Mouse (Mus musculus) forebrain, embryonic 10.5 days (tissue): ENCODE measurements around the gene Kifc3. TPM values are rescaled to one million over a fixed set of nuclear protein-coding genes. Genes with fewer than 3 reads are reported as not detected.

ENCODE experiments used
- DNase-seq: peaks from one replicate; pipeline ENCODE4 v3.0.0-alpha.2; 2017; ENCODE audit warnings: low spot score; ENCODE audit errors: extremely low spot score
- H3K27ac ChIP-seq: fragments of 300-500 bp; sonication (generic); 2 replicates; pipeline ENCODE4 v1.5.1; 2016; ENCODE audit warnings: mild to moderate bottlenecking
- H3K27me3 ChIP-seq: fragments of 300-500 bp; sonication (generic); 2 replicates; pipeline ENCODE4 v1.6.1; 2016; ENCODE audit warnings: mild to moderate bottlenecking; ENCODE audit not compliant: poor library complexity, severe bottlenecking
- H3K36me3 ChIP-seq: fragments of 300-500 bp; sonication (generic); replicated peaks from 2 replicates; pipeline ENCODE4 v1.6.1; 2016; ENCODE audit warnings: mild to moderate bottlenecking, moderate library complexity
- H3K4me1 ChIP-seq: fragments of 300-500 bp; sonication (generic); 2 replicates; pipeline ENCODE4 v1.6.1; 2016
- H3K4me3 ChIP-seq: fragments of 300-500 bp; sonication (generic); 2 replicates; pipeline ENCODE4 v1.5.1; 2016; ENCODE audit warnings: mild to moderate bottlenecking, moderate library complexity
- H3K9me3 ChIP-seq: fragments of 300-500 bp; sonication (generic); 2 replicates; pipeline ENCODE4 v1.6.1; 2016; ENCODE audit warnings: mild to moderate bottlenecking, moderate library complexity
- WGBS: fragments of 180-500 bp; shearing (Covaris S2); methylation state at CpG from one replicate; pipeline ENCODE4 v1.1.7; 2016; 5-methylcytosine and 5-hydroxymethylcytosine counted together
- polyA plus RNA-seq: library from polyadenylated mRNA; unstranded; fragments of >200 nt; fragmentation: Nextera tagmentation; extraction: Ambion mirVana; gene quantifications from 2 replicates; pipeline ENCODE4 v1.2.1, GENCODE M21; 2016

The Kifc3 gene
- polyA plus RNA-seq, 1 experiment from 2014 or later, result 4.4 TPM

GRCm38 (mm10) chr8:95223969-95224368 is 21.4 kb upstream of the Kifc3 start:
- H3K27ac ChIP-seq, result no peak overlapping the region
- DNase-seq, result no peak

DNA sequence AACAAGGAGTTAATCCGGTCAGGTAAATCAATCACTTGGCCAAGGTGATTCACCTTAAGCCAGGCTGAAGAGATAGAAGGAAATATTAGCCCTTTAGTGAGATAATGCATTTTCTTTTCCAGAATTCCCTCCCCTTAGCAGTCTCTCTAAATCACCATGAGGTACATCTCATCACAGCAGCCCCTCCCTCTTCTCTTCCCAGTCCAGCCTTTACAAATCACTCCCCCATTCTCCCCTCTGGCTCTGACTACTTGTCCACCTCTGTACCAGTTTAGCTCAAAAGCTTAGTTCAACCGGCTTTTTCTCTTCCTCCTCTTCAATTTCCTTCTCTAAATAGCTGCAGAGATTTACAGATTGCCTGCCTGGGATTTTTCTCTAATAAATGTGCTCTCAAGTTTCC is 18.4 kb upstream of the Kifc3 start:
- DNase-seq, result no peak
- H3K4me1 ChIP-seq, result peaks cover 8% of the 10 kb centered on the region; the same call in 1 of the 2 replicates
- H3K4me3 ChIP-seq, result no peak overlapping the region
- H3K9me3 ChIP-seq, result no peaks in the 10 kb centered on the region
- no peak overlapping the region for H3K27ac ChIP-seq
- H3K36me3 ChIP-seq, result no peaks in the 10 kb centered on the region
- 46% methylated on average over 2 of the region's 2 CpGs for WGBS
- no peaks in the 10 kb centered on the region for H3K27me3 ChIP-seq

More at GRCm38 (mm10) chr8:95223969-95224368, 21.4 kb upstream of the Kifc3 start:
- WGBS, result 90% methylated on average over 5 of the region's 5 CpGs
- no peak overlapping the region for H3K4me3 ChIP-seq
- H3K36me3 ChIP-seq, result no peaks in the 10 kb centered on the region
- peaks cover 15% of the 10 kb centered on the region; the same call in 1 of the 2 replicates for H3K4me1 ChIP-seq
- H3K9me3 ChIP-seq, result no peaks in the 10 kb centered on the region
- no peaks in the 10 kb centered on the region for H3K27me3 ChIP-seq

DNA sequence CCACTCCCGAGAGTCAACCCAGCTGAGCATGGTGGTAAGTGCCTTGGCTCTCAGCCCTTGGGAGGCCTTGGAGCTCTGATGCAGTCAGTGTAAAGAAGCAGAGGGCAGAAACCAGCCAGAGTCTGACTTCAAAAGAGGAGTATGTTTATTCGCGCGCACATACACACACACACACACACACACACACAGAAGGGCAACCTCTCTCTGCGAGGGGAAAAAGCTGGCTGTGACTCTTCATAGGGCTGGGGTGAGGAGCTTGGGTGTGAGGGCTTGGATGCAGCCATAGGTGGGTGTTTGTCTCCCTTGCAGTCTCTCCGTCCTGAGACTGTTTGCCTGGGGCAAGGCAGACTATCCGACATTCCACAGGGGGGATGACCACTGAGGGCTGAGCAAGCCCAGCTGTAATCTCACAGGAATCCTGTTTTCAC is 18.0 kb upstream of the Kifc3 start:
- no peak overlapping the region for H3K27ac ChIP-seq
- 59% methylated on average over 7 of the region's 7 CpGs for WGBS

DNA sequence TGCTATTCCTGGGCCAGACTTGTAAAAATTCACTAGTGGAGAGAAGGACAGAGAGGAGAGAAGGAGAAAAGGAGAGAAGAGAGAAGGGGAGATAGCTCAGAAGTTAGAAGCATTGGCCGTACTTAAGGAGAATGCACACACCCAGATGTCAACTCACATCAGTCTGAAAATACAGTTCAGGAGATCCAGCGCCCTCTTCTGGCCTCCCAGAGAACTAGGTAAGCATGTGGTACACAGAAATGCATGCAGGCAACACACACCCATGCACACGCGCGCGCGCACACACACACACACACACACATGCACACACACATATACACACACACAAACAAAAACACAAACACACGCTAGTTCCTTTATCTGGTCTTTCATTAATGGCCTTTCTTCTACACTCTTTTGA is 17.0 kb upstream of the Kifc3 start:
- WGBS, result 90% methylated on average over 8 of the region's 8 CpGs
- Histone ChIP-seq H3K4me3 (no peak overlapping the region), H3K27me3 (no peaks in the 10 kb centered on the region), H3K27ac (no peak overlapping the region), H3K9me3 (no peaks in the 10 kb centered on the region), H3K36me3 (no peaks in the 10 kb centered on the region), H3K4me1 (peaks cover 8% of the 10 kb centered on the region; the same call in 1 of the 2 replicates)
- DNase-seq, result no peak

More for the DNA sequence above, 18.0 kb upstream of the Kifc3 start:
- H3K9me3 ChIP-seq, result no peaks in the 10 kb centered on the region
- no peaks in the 10 kb centered on the region for H3K27me3 ChIP-seq
- H3K36me3 ChIP-seq, result no peaks in the 10 kb centered on the region
- H3K4me3 ChIP-seq, result no peak overlapping the region
- H3K4me1 ChIP-seq, result peaks cover 8% of the 10 kb centered on the region; the same call in 1 of the 2 replicates
- DNase-seq, result no peak

DNA sequence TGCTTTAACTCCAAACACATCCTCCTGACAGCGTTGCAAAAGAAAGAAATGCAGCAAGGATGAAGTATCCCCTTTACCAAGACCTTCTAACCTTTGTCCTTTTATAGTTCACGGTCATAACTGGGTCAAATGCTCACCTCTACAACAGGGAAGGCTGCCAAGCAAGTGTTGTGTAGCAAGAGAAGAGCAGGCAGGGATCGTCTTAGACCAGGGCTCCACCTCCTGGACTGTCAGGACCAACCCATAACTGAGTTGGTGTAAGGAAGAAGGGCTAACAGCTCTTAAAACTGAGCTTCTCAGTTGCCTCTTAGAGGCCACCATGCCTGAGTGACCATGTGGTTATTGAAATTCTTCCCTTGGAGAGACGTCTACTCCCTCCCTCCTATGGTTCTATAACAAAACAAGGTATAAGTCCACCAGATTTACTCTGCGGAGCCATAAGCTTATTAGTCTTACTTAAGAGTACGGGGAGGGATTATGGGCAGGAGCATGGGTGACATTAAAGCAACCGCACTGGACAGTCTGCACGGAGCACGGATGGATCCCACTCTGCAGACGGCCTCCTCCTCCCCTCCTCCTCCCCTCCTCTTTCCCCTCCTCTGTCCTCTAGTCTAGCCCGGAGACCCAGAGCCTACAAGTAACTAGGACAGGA is 13.2 kb upstream of the Kifc3 start:
- H3K36me3 ChIP-seq, result no peaks in the 10 kb centered on the region
- 74% methylated on average over 11 of the region's 11 CpGs for WGBS
- DNase-seq, result no peak

DNA sequence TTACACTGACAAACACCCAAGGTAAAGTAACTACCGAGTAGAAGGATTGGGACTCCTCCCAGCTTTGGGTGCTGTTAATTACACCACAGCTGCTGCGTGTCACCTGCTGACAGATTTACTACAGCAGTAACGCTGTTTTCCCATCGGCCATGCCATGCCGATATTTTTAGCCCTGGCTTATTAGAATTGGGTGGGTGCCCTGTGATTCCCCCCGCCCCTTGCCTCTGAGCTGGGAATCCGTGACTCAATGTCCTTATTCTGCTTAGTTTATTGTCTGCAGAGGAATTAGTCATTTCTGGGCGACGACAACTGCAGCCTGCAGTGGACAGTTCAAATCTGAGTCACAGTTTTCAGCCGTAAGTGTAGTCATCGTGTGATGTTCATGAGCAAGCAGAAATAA is 7.3 kb upstream of the Kifc3 start:
- Histone ChIP-seq H3K27me3 (no peaks in the 10 kb centered on the region), H3K36me3 (no peaks in the 10 kb centered on the region), H3K4me3 (no peak overlapping the region), H3K4me1 (peaks cover 8% of the 10 kb centered on the region), H3K27ac (no peak overlapping the region), H3K9me3 (no peaks in the 10 kb centered on the region)
- 87% methylated on average over 11 of the region's 11 CpGs for WGBS
- DNase-seq, result no peak

More for the DNA sequence above, 13.2 kb upstream of the Kifc3 start:
- Histone ChIP-seq H3K9me3 (no peaks in the 10 kb centered on the region), H3K4me3 (no peak overlapping the region), H3K4me1 (peaks cover 5% of the 10 kb centered on the region; the same call in 1 of the 2 replicates), H3K27ac (no peak overlapping the region), H3K27me3 (no peaks in the 10 kb centered on the region)

- Histone ChIP-seq H3K4me1 (peaks cover 13% of the 10 kb centered on the region), H3K9me3 (no peaks in the 10 kb centered on the region), H3K27ac (no peak overlapping the region), H3K27me3 (no peaks in the 10 kb centered on the region), H3K4me3 (no peak overlapping the region), H3K36me3 (no peaks in the 10 kb centered on the region)
- WGBS, result 51% methylated on average over 8 of the region's 8 CpGs
- no peak for DNase-seq
These were observed 3.3 kb upstream of the Kifc3 start for GRCm38 (mm10) chr8:95205946-95206345.

- peak; percentile 76 for DNase-seq
- WGBS, result 19% methylated on average over 10 of the region's 10 CpGs
- no peaks in the 10 kb centered on the region for H3K9me3 ChIP-seq
These were observed 1.4 kb upstream of the Kifc3 start for GRCm38 (mm10) chr8:95204039-95204380.

GRCm38 (mm10) chr8:95203326-95204038 is 870 bp upstream of the Kifc3 start:
- Histone ChIP-seq H3K27me3 (no peaks in the 10 kb centered on the region), H3K36me3 (no peaks in the 10 kb centered on the region), H3K4me1 (peaks cover 13% of the 10 kb centered on the region), H3K4me3 (no peak overlapping the region), H3K27ac (no peak overlapping the region), H3K9me3 (no peaks in the 10 kb centered on the region)
- WGBS, result 55% methylated on average over 9 of the region's 9 CpGs
- DNase-seq, result no peak

More at GRCm38 (mm10) chr8:95204039-95204380, 1.4 kb upstream of the Kifc3 start:
- no peaks in the 10 kb centered on the region for H3K27me3 ChIP-seq
- H3K4me1 ChIP-seq, result peaks cover 13% of the 10 kb centered on the region
- H3K36me3 ChIP-seq, result no peaks in the 10 kb centered on the region
- H3K4me3 ChIP-seq, result no peak overlapping the region
- H3K27ac ChIP-seq, result no peak overlapping the region

DNA sequence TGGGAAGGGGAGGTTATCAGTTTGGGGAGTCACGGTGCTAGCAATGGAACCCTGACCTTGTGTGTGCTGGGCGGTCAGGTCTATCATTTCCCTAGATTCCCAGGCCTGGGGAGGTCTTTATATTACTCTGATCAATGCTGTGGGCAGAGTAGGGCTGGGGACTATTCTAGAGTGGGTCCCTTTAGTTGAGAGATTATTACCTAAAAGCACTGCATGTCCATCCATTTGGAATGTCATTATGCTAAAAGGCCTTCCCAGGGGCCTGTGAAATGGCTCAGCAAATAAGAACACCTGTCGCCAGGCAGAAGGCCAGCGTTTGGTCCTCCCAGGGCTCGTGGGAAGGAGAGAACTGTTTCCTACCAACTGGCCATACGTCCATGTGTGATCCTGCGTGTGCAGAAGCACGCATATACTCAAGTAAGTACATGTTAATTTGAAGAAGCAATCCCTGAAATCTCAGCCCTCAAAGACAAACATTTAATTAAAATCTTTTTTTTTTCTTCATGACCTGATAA is 499 bp downstream of the Kifc3 start:
- 83% methylated on average over 8 of the region's 8 CpGs for WGBS
- H3K36me3 ChIP-seq, result no peaks in the 10 kb centered on the region
- H3K27me3 ChIP-seq, result no peaks in the 10 kb centered on the region
- no peaks in the 10 kb centered on the region for H3K9me3 ChIP-seq
- no peak overlapping the region for H3K4me3 ChIP-seq
- H3K4me1 ChIP-seq, result peaks cover 13% of the 10 kb centered on the region
- no peak for DNase-seq
- H3K27ac ChIP-seq, result no peak overlapping the region

- no peak overlapping the region for H3K27ac ChIP-seq
- H3K4me1 ChIP-seq, result peaks cover 13% of the 10 kb centered on the region
- no peaks in the 10 kb centered on the region for H3K9me3 ChIP-seq
- no peak for DNase-seq
- H3K4me3 ChIP-seq, result no peak overlapping the region
- WGBS, result 72% methylated on average over 7 of the region's 7 CpGs
- no peaks in the 10 kb centered on the region for H3K36me3 ChIP-seq
- H3K27me3 ChIP-seq, result no peaks in the 10 kb centered on the region
These were observed 1.1 kb downstream of the Kifc3 start for GRCm38 (mm10) chr8:95201491-95201890.

DNA sequence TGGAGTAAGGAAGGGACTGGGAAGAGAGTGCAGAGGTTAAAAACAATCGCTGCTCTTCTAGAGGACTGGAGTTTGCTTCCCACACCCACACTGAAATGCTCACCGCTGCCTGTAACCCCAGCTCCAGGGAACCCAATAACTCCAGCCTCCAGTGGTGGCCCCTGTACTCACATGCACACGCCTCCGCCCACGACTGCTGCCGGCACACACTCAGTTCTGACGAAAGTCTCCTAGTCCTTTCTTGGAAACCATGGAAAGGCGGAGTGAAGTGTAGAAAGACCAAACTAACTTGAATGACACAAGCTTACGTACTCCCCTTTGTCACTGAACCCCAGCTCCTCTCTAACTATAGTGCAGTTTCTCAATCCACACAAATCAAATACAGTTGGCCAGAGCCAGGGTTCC is 2.6 kb downstream of the Kifc3 start:
- Histone ChIP-seq H3K27ac (no peak overlapping the region), H3K4me3 (no peak overlapping the region), H3K9me3 (no peaks in the 10 kb centered on the region), H3K4me1 (peaks cover 5% of the 10 kb centered on the region; the same call in 1 of the 2 replicates), H3K27me3 (no peaks in the 10 kb centered on the region), H3K36me3 (no peaks in the 10 kb centered on the region)
- DNase-seq, result no peak
- 85% methylated on average over 9 of the region's 9 CpGs for WGBS

GRCm38 (mm10) chr8:95195728-95196127 is 6.9 kb downstream of the Kifc3 start:
- Histone ChIP-seq H3K9me3 (no peaks in the 10 kb centered on the region), H3K27me3 (no peaks in the 10 kb centered on the region), H3K36me3 (no peaks in the 10 kb centered on the region), H3K4me1 (no peaks in the 10 kb centered on the region), H3K27ac (no peak overlapping the region), H3K4me3 (no peak overlapping the region)
- no peak for DNase-seq
- WGBS, result 83% methylated on average over 11 of the region's 11 CpGs
